Mouse (Mus musculus): ENCODE results near the gene 9430097D07Rik. TPM values are rescaled to one million over a fixed set of nuclear protein-coding genes. Genes with fewer than 3 reads are reported as not detected.

The 9430097D07Rik gene
- not detected for polyA plus RNA-seq (2017; shearing (Covaris generic))

DNA sequence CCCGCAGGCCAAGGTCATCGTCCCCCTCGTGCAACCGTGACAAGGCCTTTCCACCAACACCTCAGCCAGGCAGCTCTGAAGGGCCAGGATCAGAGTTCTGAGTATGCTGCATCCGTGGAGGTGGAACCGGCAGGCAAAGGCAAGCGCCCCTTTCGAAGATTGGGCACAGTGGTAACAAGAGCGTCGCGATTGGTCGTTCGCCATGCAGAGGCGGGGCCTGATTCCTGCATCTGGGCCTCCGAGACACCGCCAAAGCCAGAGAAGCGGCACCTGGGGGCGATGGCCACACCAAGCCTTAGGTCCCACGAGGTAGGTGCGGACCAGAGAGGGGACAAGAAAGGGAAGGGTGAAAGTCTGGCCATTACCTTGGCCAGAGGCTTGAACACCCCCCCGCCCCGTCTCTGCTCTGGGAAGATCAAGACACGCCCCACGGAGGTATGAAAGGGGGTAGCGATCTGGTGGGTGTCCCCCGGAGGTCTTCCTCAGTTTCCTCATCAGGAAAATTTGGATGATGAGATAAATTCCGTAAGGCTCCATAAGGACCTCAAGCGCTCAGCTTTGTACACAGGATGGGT, at the start of gene 9430097D07Rik:
TSS of gene 9430097D07Rik (minus strand) at position 99 of the 575 bp plus-strand sequence.

DNA sequence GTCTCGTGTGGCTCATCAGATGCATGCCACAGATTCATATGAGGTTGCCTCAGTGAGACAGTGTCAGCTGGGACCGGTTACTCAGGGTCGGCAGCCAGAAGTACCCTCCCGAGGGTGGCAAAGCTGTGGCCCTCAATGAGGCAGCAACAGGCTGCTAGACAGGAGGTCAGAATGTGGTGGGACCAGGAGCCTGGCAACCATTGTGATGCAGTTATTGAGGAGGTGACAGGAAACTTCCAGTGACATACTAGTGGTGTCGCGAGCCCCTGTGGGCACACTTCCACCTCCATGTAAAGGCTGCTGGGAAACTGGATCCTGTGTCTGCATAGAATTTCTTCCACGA, 46.0 kb upstream of the 9430097D07Rik start, which contains the start of gene Ak1:
TSS of gene Ak1 (plus strand) at position 242 of the 343 bp plus-strand sequence.

DNA sequence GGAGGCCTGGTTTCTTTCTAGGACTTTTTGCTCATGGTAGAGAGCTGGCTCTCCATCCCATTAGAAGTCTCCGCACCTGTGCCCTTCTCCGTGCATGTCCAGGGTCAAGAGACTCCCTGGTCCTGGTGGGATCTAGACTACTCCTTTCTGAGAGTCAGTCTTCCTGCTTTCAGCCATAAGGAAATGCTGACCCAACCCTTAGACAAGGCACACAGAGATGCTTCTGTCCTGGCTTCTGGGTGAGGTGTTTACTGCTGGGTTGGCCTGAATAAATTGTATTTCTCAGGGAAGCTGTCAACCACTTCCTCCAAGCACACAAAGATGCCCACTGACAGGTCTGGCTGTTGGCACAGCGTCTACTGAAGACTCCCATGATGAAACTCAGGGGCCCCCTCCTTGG, 23.9 kb upstream of the 9430097D07Rik start, which contains the start of gene St6galnac6:
TSS of gene St6galnac6 (plus strand) at position 301 of the 400 bp plus-strand sequence.

DNA sequence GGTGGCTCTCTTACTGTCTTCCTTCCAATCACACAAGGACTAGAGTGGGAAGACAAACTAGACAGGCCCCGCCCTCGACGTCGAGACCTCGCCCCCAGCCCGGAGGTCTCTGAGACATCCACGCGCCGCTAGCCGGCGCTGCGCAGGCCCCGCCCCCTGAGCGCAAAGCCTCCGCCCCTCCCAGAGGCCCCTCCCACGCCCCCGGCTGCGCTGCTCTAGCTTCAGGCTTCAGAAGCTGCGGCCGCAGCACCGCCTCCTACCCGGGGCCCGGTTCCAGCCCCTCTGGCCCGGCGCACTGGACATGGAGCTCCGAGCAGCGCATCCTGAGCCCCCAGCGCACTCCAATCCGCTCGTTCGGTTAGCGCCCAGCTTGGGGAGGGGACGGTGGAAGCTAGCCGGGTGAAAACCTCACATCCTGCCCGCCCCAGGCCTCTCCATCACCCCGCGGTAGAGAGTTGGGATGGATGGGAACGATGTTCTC, 11.4 kb upstream of the 9430097D07Rik start, which contains the start of gene St6galnac4:
TSS of gene St6galnac4 (plus strand) at position 225 of the 481 bp plus-strand sequence.

DNA sequence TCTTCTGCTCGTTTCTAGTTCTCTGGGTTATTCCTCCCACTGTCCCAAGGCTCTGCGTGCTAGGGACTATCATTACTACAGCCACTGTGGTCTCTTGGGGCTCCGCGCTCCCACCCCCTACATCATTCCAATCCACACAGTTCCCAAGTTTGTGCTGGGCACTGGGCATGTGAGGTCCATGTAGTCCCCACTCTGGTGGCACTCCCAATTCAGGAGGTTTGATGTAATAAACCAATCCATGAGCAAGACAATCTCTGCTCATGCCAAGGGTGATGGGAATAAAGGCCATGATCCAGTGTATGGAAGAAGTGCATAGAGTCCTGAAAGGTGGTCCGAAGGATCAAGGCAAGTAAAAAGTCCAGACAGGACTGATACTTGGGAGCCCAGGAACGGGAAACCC, 987 bp downstream of the 9430097D07Rik start, which contains the start of gene Pip5kl1:
TSS of gene Pip5kl1 (plus strand) at position 301 of the 400 bp plus-strand sequence.

DNA sequence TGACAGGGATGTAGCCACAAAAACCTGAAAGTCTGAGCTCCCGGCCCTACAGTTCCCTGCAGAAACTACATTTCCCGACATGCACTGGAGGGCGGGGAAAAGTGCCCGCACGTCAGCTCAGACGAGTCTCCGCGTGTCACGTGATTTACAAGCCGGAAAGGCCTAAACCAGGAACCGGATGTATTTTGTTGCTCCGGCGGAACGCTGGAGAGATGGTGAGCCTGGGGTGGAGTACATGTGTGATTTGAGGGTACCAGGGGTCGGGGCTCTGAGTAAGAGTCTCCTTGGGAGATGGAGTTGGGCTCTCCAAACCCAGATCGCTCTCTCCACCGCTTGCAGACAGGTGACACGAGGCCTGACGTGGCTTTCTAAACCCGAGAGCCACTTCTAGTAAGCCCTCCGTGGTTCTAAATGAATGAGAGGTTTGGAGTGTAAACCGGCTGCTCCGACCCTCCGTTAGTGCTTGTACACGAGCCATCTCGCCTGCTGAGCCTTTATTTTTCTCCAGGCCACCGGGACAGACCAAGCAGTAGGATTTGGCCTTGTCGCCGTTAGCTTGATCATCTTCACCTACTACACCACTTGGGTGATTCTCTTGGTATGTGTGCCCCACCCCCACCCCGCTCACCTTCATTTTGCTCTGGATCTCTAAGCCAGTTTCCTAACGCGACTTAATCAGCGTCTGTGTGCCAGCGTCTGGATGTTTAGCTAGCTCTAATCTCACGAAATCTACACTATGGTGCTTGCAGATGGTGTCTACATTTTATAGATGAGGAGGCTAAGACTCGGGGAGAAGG, 4.6 kb downstream of the 9430097D07Rik start, which contains the start of gene Dpm2:
TSS of gene Dpm2 (plus strand) at position 161 of the 797 bp plus-strand sequence.

DNA sequence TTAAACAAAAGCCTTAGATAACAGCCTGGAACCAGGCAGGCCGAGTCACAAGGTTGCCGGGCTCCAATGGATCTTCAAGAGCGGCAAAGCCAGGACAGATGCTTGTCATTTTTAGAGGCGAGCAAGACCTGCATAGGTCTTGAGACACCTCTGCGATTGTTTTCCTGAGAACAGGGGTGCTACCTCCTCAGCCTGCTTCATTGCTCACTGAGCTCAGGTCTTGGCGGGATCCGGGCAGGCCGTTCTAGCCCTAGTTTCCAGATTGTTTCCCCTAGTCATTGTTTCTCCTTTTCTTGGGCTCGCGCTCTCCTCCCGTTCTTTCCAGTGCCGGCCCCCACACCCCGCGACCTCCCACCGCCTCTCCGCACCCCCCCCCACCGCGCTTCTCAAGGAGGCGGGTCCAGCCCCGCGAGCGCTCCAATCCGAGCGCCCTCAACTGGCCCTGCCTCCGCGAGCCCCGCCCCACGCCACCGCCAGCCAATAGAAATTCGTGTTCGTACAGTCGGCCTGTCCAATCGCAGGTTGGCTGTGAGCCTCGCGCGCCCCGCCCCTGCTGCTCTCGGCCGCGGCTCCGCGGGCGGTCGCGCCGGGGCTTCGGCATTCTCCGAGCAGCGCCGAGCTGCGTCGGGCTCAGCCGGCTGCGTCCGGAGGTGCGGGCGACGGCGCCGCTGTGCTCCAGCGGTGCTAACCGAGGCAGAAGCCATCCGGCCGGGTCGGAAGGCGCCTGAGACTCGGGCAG, 40.6 kb downstream of the 9430097D07Rik start, which contains the start of gene Fam102a:
TSS of gene Fam102a (plus strand) at position 600 of the 739 bp plus-strand sequence.

Other genes with a start within 250 kb of the 9430097D07Rik start
- 10 to 100 TPM; 66.8 to 80.0 TPM for gene Ciz1, start 223.4 kb downstream of the 9430097D07Rik start, polyA plus RNA-seq (2017; shearing (Covaris generic))
- gene Dnm1, start 222.3 kb downstream of the 9430097D07Rik start, polyA plus RNA-seq (2017; shearing (Covaris generic)): under 1 TPM in 1 of 2 experiments, not detected in 1; 0.09 TPM
- 100 to 1,000 TPM in 1 of 2 experiments, 10 to 100 TPM in 1; 98.1 to 113 TPM for gene 1110008P14Rik, start 193.7 kb downstream of the 9430097D07Rik start, polyA plus RNA-seq (2017; shearing (Covaris generic))
- not detected for gene Lcn2, start 187.4 kb downstream of the 9430097D07Rik start, polyA plus RNA-seq (2017; shearing (Covaris generic))
- 10 to 100 TPM; 13.0 to 23.5 TPM for gene Ptges2, start 179.8 kb downstream of the 9430097D07Rik start, polyA plus RNA-seq (2017; shearing (Covaris generic))
- 1 to 10 TPM; 6.9 to 7.4 TPM for gene Naif1, start 125.2 kb downstream of the 9430097D07Rik start, polyA plus RNA-seq (2017; shearing (Covaris generic))
- 10 to 100 TPM; 11.6 to 15.5 TPM for gene Slc25a25, start 124.2 kb downstream of the 9430097D07Rik start, polyA plus RNA-seq (2017; shearing (Covaris generic))
- gene Fam102a, start 40.4 kb downstream of the 9430097D07Rik start, polyA plus RNA-seq (2017; shearing (Covaris generic)): 100 to 1,000 TPM; 118 to 128 TPM
- 100 to 1,000 TPM; 117 to 126 TPM for gene Dpm2, start 4.8 kb downstream of the 9430097D07Rik start, polyA plus RNA-seq (2017; shearing (Covaris generic))
- gene Pip5kl1, start 887 bp downstream of the 9430097D07Rik start, polyA plus RNA-seq (2017; shearing (Covaris generic)): under 1 TPM in 1 of 2 experiments, not detected in 1; 0.52 TPM
- gene St6galnac4, start 11.4 kb upstream of the 9430097D07Rik start, polyA plus RNA-seq (2017; shearing (Covaris generic)): 10 to 100 TPM; 39.3 to 52.8 TPM
- 1 to 10 TPM; 5.8 to 6.5 TPM for gene St6galnac6, start 24.0 kb upstream of the 9430097D07Rik start, polyA plus RNA-seq (2017; shearing (Covaris generic))
- gene Ak1, start 46.1 kb upstream of the 9430097D07Rik start, polyA plus RNA-seq (2017; shearing (Covaris generic)): under 1 TPM in 1 of 2 experiments, not detected in 1; 0.13 TPM
- under 1 TPM in 1 of 2 experiments, not detected in 1; 0.80 TPM for gene Eng, start 70.9 kb upstream of the 9430097D07Rik start, polyA plus RNA-seq (2017; shearing (Covaris generic))
- 10 to 100 TPM; 11.0 to 16.7 TPM for gene Fpgs, start 128.5 kb upstream of the 9430097D07Rik start, polyA plus RNA-seq (2017; shearing (Covaris generic))
- 100 to 1,000 TPM; 173 to 181 TPM for gene Cdk9, start 137.4 kb upstream of the 9430097D07Rik start, polyA plus RNA-seq (2017; shearing (Covaris generic))
- gene Sh2d3c, start 145.4 kb upstream of the 9430097D07Rik start, polyA plus RNA-seq (2017; shearing (Covaris generic)): 100 to 1,000 TPM; 105 to 112 TPM
- under 1 TPM; 0.48 to 0.95 TPM for gene 6330409D20Rik, start 165.3 kb upstream of the 9430097D07Rik start, polyA plus RNA-seq (2017; shearing (Covaris generic))
- gene Tor2a, start 181.6 kb upstream of the 9430097D07Rik start, polyA plus RNA-seq (2017; shearing (Covaris generic)): 10 to 100 TPM; 69.8 to 78.7 TPM
- gene Ttc16, start 199.9 kb upstream of the 9430097D07Rik start, polyA plus RNA-seq (2017; shearing (Covaris generic)): 1 to 10 TPM in 1 of 2 experiments, under 1 TPM in 1; 0.79 to 3.5 TPM
- gene Ptrh1, start 200.1 kb upstream of the 9430097D07Rik start, polyA plus RNA-seq (2017; shearing (Covaris generic)): 1 to 10 TPM; 2.9 to 4.3 TPM
- gene Cfap157, start 208.7 kb upstream of the 9430097D07Rik start, polyA plus RNA-seq (2017; shearing (Covaris generic)): under 1 TPM; 0.15 to 0.39 TPM

All from activated CD4-positive, CD25-positive, alpha-beta regulatory T cell (primary cell).